Mouse (Mus musculus) hindlimb bud, embryonic 11.5 days (tissue): ENCODE measurements at regions not wholly inside any gene's neighbourhood (a gene's known extent, or its start where the extent isn't known, plus 50 kb on each side); places are given as distances from the start of the nearest gene placed in this dataset.
"Not testable (repeated sequence)": the region's sequence is repeated elsewhere in the genome, so short reads cannot be mapped to it uniquely, and the experiment has no call there.

Experiments used
- DNase-seq: peaks from one replicate; pipeline ENCODE4 v3.0.0-alpha.2; 2012; ENCODE audit warnings: low read depth, low spot score; ENCODE audit errors: extremely low spot score

GRCm38 (mm10) chr13:82058131-82058731, 275.4 kb downstream of the Cetn3 start:
- DNase-seq: peak; percentile 66

GRCm38 (mm10) chr13:82058872-82059271, 276.0 kb downstream of the Cetn3 start:
- peak; percentile 1 for DNase-seq

DNA sequence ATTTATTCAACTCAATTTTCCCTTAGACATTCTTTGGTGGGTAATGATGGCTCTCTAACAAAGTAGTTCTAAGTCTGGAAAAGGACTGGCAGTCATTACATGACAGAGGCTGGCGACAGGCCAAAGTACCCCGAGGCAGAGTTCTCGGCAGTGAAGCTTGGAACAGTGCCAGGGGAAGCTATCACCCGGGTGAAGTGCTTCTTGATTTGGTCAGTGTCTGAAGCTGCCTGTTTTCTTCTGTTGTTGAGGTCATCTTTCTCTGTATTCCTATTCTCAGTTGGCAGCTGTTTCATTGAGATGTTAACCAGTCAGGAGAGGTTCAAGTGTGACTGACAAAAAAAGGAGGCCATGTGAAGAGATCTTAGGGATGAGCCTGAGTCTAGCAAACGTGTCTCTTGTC, 276.6 kb downstream of the Cetn3 start:
- DNase-seq: peak; percentile 6

GRCm38 (mm10) chr13:82063880-82064279, 281.0 kb downstream of the Cetn3 start:
- not testable (repeated sequence) for DNase-seq

GRCm38 (mm10) chr13:82066174-82066573, 283.3 kb downstream of the Cetn3 start:
- no peak for DNase-seq

DNA sequence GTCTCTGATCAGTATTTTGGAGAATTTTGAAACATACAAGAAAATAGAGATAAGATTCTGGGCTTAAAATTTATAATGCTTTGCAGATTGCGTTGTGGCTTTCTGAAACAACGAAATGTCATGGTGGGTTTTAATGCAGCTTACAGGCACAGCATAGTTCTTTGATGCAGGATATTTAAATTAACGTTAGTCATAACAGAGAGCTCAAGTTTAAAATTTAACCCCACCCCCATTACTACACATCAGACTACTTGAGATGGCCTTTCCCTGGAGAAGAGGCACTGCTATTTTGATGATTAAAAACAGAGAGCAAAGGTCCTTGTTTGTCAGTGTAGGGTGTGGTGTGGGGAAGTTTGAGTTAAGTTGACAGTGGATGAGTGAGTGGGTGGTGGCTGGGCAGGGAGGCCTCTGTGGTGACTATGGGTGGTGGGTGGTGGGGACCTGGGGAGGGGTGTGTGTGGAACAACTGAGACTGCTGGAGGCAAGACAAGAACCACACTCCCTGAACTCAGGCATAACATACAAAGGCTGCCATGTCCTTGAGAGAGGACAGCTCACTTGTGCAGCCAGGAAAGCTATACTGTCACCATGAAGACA, 283.9 kb downstream of the Cetn3 start:
- no peak for DNase-seq

GRCm38 (mm10) chr13:82072449-82072848, 289.6 kb downstream of the Cetn3 start:
- DNase-seq: no peak

- DNase-seq: no peak
These were observed 290.5 kb downstream of the Cetn3 start for GRCm38 (mm10) chr13:82073343-82073742.

DNA sequence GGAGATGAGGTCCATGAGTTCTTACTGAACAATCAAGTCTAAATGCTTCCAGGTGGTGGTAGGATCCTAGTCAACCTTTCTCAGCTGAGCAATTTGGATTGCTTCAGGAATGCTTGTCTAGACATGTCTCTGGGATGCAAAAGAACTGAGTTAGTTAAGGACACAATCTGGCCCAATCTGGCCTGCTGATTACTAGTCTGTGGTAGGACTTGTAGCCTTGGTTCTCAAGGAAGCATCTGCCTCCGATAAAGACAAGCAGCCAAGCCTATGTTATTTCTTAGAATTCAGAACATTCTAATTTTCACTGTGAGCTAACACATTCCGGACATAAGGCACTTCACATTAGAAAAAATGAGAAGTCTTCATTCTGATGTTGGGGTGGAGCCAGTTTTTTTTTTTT, 298.5 kb downstream of the Cetn3 start:
- DNase-seq: no peak

GRCm38 (mm10) chr13:82087635-82088034, 304.8 kb downstream of the Cetn3 start:
- no peak for DNase-seq

DNA sequence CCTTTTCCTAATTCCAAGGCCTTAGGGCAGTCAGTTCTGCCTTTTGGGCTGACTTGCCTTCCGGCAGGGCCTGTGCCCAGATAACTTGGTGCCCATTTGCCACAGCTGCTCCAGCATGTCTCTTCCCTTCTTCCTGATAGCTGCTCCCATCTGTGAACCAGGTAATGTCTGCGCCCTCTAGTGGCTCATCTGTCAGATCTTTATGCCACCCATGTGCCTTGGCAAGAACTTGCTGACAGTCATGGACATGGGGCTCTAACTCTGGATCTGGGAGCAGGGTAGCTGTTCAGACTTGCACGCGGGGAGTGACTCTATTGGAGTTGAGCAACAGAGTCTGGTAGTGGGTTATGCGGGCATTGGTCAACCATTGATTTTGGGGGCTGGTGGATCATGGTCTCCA, 309.3 kb downstream of the Cetn3 start:
- no peak for DNase-seq

DNA sequence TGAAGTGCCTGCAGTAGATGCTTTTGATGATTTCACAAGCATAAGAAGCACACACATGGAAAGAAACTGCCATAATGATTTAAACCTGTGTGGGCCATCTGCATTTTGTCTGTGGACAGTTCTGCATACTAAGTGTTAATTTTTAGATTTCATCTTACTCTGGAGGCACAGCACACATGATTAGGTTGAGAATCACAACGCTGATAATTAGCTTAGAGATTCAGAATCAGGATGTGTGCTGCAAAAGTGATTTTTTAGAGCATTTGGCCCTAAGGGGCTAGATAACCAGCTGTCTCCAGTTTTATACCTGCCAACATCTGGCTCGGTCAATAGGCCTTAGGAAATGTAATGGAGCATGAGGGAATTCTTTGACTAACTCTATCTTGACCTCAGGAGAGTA, 323.2 kb downstream of the Cetn3 start:
- DNase-seq: no peak

DNA sequence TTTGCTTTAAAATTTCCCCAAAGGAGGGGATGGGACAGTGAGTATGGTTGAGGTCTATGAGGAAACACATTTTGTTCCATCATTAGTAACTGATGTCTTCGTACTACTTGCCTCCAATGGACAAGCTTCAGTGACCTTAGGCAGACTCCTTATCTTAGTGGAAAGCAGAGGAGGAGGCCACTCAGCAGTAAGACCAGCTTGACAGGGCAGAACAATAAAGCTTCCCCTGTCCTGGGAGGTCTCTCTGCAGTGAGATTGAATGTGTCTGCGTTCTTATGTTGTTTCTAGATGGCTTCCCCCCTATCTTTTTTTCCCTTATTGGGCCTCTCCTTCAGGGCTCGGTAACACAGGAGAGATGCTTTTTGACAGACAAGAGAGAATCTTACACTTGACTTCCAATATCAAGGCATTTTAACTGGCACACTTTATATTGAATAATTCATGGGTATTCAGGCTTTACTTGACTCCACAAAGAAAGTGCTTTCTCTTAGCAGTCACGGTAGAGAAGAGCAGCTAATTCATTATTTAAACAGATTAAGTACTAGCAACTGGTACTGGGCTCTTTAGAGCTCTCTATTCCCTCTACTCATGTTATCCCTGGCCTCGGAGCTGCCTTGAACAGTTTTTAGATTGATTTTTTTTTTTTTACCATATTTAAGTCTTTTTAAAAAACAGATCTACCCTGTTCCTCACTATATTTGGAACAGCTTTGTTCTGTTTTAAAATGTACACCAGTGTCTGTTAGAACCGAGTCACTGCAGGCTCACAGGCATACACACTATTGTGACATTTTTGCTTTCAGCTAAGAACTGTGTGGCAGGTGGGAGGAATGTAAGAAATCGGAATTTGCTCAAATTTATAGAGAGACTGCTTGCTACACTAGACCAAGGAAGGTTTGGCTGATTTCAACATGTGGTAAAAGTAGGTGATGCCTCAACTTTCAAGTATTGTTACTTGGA, 347.2 kb downstream of the Cetn3 start:
- no peak for DNase-seq
